Mouse (Mus musculus) megakaryocyte, embryonic 14.5 days (primary cell): Measurements from ENCODE around the gene Slc12a4.

Experiments
- FLI1 ChIP-seq: IDR thresholded peaks from 2 replicates; pipeline ENCODE4 v1.6.1; 2012; ENCODE audit warnings: low read length, inconsistent platforms, mixed read lengths
- GATA1 ChIP-seq: IDR thresholded peaks from 3 replicates; pipeline ENCODE4 v1.6.1; 2012; ENCODE audit warnings: mixed read lengths, low read length, inconsistent platforms, borderline replicate concordance

DNA sequence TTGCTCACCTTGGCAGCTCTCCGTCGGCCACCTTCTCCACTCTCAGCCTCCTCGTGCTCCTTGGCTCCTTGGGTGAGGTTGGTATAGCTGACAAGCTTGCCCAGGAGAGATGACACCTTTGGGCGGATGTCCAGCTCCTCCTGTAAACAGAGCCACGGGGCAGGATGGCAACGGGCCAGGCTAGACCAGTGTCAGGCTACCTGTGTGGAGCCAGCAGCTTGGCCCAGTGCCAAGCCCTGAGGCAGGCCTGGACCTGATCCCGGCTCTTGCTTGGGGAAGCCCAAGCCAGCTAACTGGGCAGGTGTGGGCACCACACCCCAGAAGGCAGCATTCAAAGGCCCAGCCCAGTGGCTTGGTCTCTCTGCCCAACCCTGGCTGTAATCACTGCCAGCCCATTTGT lies 6.5 kb downstream of the Slc12a4 start:
- TF ChIP-seq GATA1 (no peak), FLI1 (no peak)
